15 mouse cellular contexts compared by ENCODE assay signal in genomic region chr9:115034788-115035187, GRCm38 (mm10). TPM values are rescaled to one million over a fixed set of nuclear protein-coding genes. Genes with fewer than 3 reads are reported as not detected.
"Had no signal": no experiment of that assay in that cellular context is flagged by ENCODE, and none has a peak within 500 bp of the region (broad histone marks: within the 10 kb centered on the region; RNA-seq: fewer than 3 reads in every experiment).

No protein-coding gene starts in this region.

- H3K9me3 ChIP-seq: lung, embryonic 15.5 days; midbrain, embryonic 13.5 days; midbrain, embryonic 15.5 days; neural tube, embryonic 12.5 days had no signal

- H3K4me3 ChIP-seq: lung, embryonic 15.5 days; megakaryocyte, embryonic 14.5 days; midbrain, embryonic 13.5 days; midbrain, embryonic 15.5 days; neural tube, embryonic 12.5 days had no signal

- DNase-seq: lung, adult 2 months; lung, postnatal 14 days; lung, postnatal 36 days; right cerebral cortex, postnatal 14 days; thymus, adult 18-20 months; thymus, postnatal 14 days; thymus, postnatal 36 days had no signal

- H3K27me3 ChIP-seq: lung, embryonic 15.5 days; midbrain, embryonic 15.5 days had no signal

- H3K4me1 ChIP-seq: megakaryocyte, embryonic 14.5 days had no signal

- H3K36me3 ChIP-seq: lung, embryonic 15.5 days; midbrain, embryonic 13.5 days; midbrain, embryonic 15.5 days; neural tube, embryonic 12.5 days had no signal

RNA-seq across cellular contexts. Expression of gene Osbpl10, which starts 56.4 kb away (rescaled TPM):
- total RNA-seq: megakaryocyte progenitor cell, adult 5-6 weeks; monocyte, adult 5-6 weeks; neutrophil, adult 5-6 weeks had no signal
